ENCODE assay signal across 19 mouse cellular contexts in genomic region chr5:21270756-21271155, GRCm38 (mm10).
DNase-seq lines count a peak whose midpoint lies in the region; ATAC-seq and TF ChIP-seq lines count a peak whose summit lies in the region.
"Had no signal": no experiment of that assay in that cellular context is flagged by ENCODE, and none has a peak within 500 bp of the region (broad histone marks: within the 10 kb centered on the region; RNA-seq: fewer than 3 reads in every experiment).

No protein-coding gene starts in this region.

- H3K4me2 ChIP-seq in liver, embryonic 11.5 days = no peak overlapping the region
- H3K4me2 ChIP-seq: forebrain, embryonic 13.5 days; midbrain, embryonic 11.5 days had no signal

- TF ChIP-seq EP300 in heart, adult 2 months (IDR thresholded peaks at IDR 0.05; ENCODE audit: insufficient read depth, low read depth, low read length) = no peak

- intact Hi-C loops in heart, adult 2 months (cut with DNase I) = no loop called here

- TF ChIP-seq CTCF in heart, adult 2 months (IDR thresholded peaks at IDR 0.05) = no peak
- no peak for TF ChIP-seq CTCF in embryonic fibroblast, embryonic 13.5 days (IDR thresholded peaks at IDR 0.05; ENCODE audit: borderline replicate concordance, insufficient read depth, low read length)

- ATAC-seq in liver, embryonic 11.5 days (replicated peaks; ENCODE audit: low FRiP score) = no peak
- ATAC-seq: intestine, postnatal 0 days; liver, postnatal 0 days had no signal

- H3K9me3 ChIP-seq in liver, embryonic 11.5 days (ENCODE audit: control insufficient read depth, low read length) = no peaks in the 10 kb centered on the region
- H3K9me3 ChIP-seq: forebrain, embryonic 13.5 days had no signal

- no peak overlapping the region for H3K4me3 ChIP-seq in heart, adult 2 months
- no peak overlapping the region for H3K4me3 ChIP-seq in embryonic fibroblast, embryonic 13.5 days (ENCODE audit: insufficient read depth, low read length)
- H3K4me3 ChIP-seq in liver, embryonic 11.5 days (ENCODE audit: low read depth, low read length) = no peak overlapping the region
- H3K4me3 ChIP-seq: erythroblast, embryonic 14.5 days; forebrain, embryonic 13.5 days had no signal

- H3K36me3 ChIP-seq in heart, adult 2 months (ENCODE audit: control insufficient read depth, insufficient read depth, low read length) = no peaks in the 10 kb centered on the region; the same call in 1 of the 2 replicates
- no peaks in the 10 kb centered on the region for H3K36me3 ChIP-seq in liver, embryonic 11.5 days (ENCODE audit: control insufficient read depth, insufficient read depth, low read length)

- peak overlapping the region; percentile 67 for H3K27ac ChIP-seq in heart, adult 2 months
- H3K27ac ChIP-seq in embryonic fibroblast, embryonic 13.5 days (ENCODE audit: insufficient read depth, low read length) = peak overlapping the region; percentile 34; the same call in 1 of the 2 replicates
- no peak overlapping the region for H3K27ac ChIP-seq in liver, embryonic 11.5 days (ENCODE audit: low read depth, low read length)
- H3K27ac ChIP-seq: forebrain, embryonic 13.5 days; hindbrain, postnatal 0 days had no signal

- TF ChIP-seq POLR2A in heart, adult 2 months (IDR thresholded peaks at IDR 0.05; ENCODE audit: insufficient read depth, low read depth, low read length) = no peak
- TF ChIP-seq POLR2A in embryonic fibroblast, embryonic 13.5 days (IDR thresholded peaks at IDR 0.05; ENCODE audit: low read depth, low read length) = no peak

- H3K27me3 ChIP-seq in heart, adult 2 months (ENCODE audit: control insufficient read depth, insufficient read depth, low read length) = no peaks in the 10 kb centered on the region
- H3K27me3 ChIP-seq in liver, embryonic 11.5 days (replicated peaks; ENCODE audit: control insufficient read depth, insufficient read depth, low read length) = no peaks in the 10 kb centered on the region
- H3K27me3 ChIP-seq: forebrain, embryonic 13.5 days had no signal

- no peak overlapping the region for H3K9ac ChIP-seq in heart, adult 2 months (ENCODE audit: low read depth, low read length)
- H3K9ac ChIP-seq in liver, embryonic 11.5 days (ENCODE audit: low read depth, low read length) = no peak overlapping the region
- H3K9ac ChIP-seq: forebrain, embryonic 13.5 days; liver, postnatal 0 days had no signal

- H3K4me1 ChIP-seq in heart, adult 2 months (ENCODE audit: control insufficient read depth, insufficient read depth, low read length) = peaks cover 14% of the 10 kb centered on the region
- no peaks in the 10 kb centered on the region for H3K4me1 ChIP-seq in embryonic fibroblast, embryonic 13.5 days (ENCODE audit: control insufficient read depth, insufficient read depth, low read length)
- H3K4me1 ChIP-seq in liver, embryonic 11.5 days (replicated peaks; ENCODE audit: control insufficient read depth, insufficient read depth, low read length) = no peaks in the 10 kb centered on the region

- no peak for DNase-seq in heart, adult 2 months
- no peak for DNase-seq in heart, postnatal 4 days
- DNase-seq in kidney, postnatal 14 days = peak; percentile 24
- no peak for DNase-seq in kidney, adult 18-20 months
- peak; percentile 54 for DNase-seq in MN1 (ENCODE audit: low spot score)
- no peak for DNase-seq in liver, embryonic 11.5 days (ENCODE audit: low spot score)
- DNase-seq in thymus, postnatal 36 days = no peak
- DNase-seq: adrenal gland, postnatal 36 days; cerebellum, adult 9-10 months; liver; liver, postnatal 0 days; right cerebral cortex, adult 18-20 months; thymus, postnatal 25 days had no signal

- 57% methylated on average over 4 of the region's 4 CpGs for WGBS in heart, adult 2 months
- WGBS in liver, embryonic 11.5 days = 58% methylated on average over 4 of the region's 4 CpGs

- H3K79me2 ChIP-seq in heart, adult 2 months (replicated peaks; ENCODE audit: control insufficient read depth, insufficient read depth, low read length) = no peaks in the 10 kb centered on the region

Comparison
In these comparisons a context has a peak if more than half of its experiments do, and no peak if none do; other contexts are left out.
1. DNase-seq: peak in kidney, postnatal 14 days (single experiment) and MN1 (single experiment); none in heart, adult 2 months (0 of 2), heart, postnatal 4 days (single experiment), kidney, adult 18-20 months (single experiment), liver, embryonic 11.5 days (single experiment) and thymus, postnatal 36 days (0 of 2).